Mouse (Mus musculus) lung, postnatal 0 days (tissue): Measurements from ENCODE around the gene Mex3d. TPM values are rescaled to one million over a fixed set of nuclear protein-coding genes. Genes with fewer than 3 reads are reported as not detected.

Source experiments
- ATAC-seq: fragments of 200-750 bp; cut with Nextera tagmentation; 2 replicates; pipeline ENCODE4 v1.8.0; 2017; ENCODE audit warnings: moderate library complexity
- DNase-seq: peaks from one replicate; pipeline ENCODE4 v3.0.0-alpha.2; 2016; ENCODE audit warnings: low spot score
- H3K27ac ChIP-seq: fragments of 300-500 bp; sonication (generic); 2 replicates; pipeline ENCODE4 v1.5.1; 2014; ENCODE audit warnings: antibody characterized with exemption, mild to moderate bottlenecking, low read length, mixed read lengths
- H3K27me3 ChIP-seq: fragments of 300-500 bp; sonication (generic); replicated peaks from 2 replicates; pipeline ENCODE4 v1.6.1; 2014; ENCODE audit warnings: low read length, mixed read lengths; ENCODE audit not compliant: insufficient read depth
- H3K36me3 ChIP-seq: fragments of 300-500 bp; sonication (generic); 2 replicates; pipeline ENCODE4 v1.6.1; 2014; ENCODE audit warnings: low read length, mixed read lengths; ENCODE audit not compliant: insufficient read depth
- H3K4me1 ChIP-seq: fragments of 300-500 bp; sonication (generic); 2 replicates; pipeline ENCODE4 v1.6.1; 2014; ENCODE audit warnings: antibody characterized with exemption, low read depth, low read length, mixed read lengths; ENCODE audit not compliant: insufficient read depth
- H3K4me2 ChIP-seq: fragments of 300-500 bp; sonication (generic); replicated peaks from 2 replicates; pipeline ENCODE4 v1.6.1; 2014; ENCODE audit warnings: low read depth, mild to moderate bottlenecking, low read length, moderate library complexity, mixed read lengths
- H3K4me3 ChIP-seq: fragments of 300-500 bp; sonication (generic); 2 replicates; pipeline ENCODE4 v1.5.1; 2014; ENCODE audit warnings: low read depth, low read length
- H3K9ac ChIP-seq: fragments of 300-500 bp; sonication (generic); replicated peaks from 2 replicates; pipeline ENCODE4 v1.6.1; 2014; ENCODE audit warnings: low read depth, mild to moderate bottlenecking
- H3K9me3 ChIP-seq: fragments of 300-500 bp; sonication (generic); 2 replicates; pipeline ENCODE4 v1.6.1; 2016; ENCODE audit warnings: low read length, mixed read lengths
- CTCF ChIP-seq: IDR thresholded peaks from 2 replicates; pipeline ENCODE4 v1.5.1; 2016; ENCODE audit warnings: antibody characterized with exemption, mild to moderate bottlenecking
- EP300 ChIP-seq: IDR thresholded peaks from 2 replicates; pipeline ENCODE4 v1.6.1; 2016; ENCODE audit warnings: antibody characterized with exemption, mild to moderate bottlenecking, control low read depth
- WGBS: fragments of 180-500 bp; shearing (Covaris S2); extraction: QIAGEN DNeasy Blood & Tissue Kit; methylation state at CpG from one replicate; pipeline ENCODE4 v1.1.7; 2014; 5-methylcytosine and 5-hydroxymethylcytosine counted together
- polyA plus RNA-seq: library from polyadenylated mRNA; unstranded; fragments of >200 nt; fragmentation: Nextera tagmentation; extraction: Ambion mirVana; gene quantifications from 2 replicates; pipeline ENCODE4 v1.2.1, GENCODE M21; 2015

Mex3d gene
- polyA plus RNA-seq, 1 experiment from 2014 or later = 6.0 TPM

DNA sequence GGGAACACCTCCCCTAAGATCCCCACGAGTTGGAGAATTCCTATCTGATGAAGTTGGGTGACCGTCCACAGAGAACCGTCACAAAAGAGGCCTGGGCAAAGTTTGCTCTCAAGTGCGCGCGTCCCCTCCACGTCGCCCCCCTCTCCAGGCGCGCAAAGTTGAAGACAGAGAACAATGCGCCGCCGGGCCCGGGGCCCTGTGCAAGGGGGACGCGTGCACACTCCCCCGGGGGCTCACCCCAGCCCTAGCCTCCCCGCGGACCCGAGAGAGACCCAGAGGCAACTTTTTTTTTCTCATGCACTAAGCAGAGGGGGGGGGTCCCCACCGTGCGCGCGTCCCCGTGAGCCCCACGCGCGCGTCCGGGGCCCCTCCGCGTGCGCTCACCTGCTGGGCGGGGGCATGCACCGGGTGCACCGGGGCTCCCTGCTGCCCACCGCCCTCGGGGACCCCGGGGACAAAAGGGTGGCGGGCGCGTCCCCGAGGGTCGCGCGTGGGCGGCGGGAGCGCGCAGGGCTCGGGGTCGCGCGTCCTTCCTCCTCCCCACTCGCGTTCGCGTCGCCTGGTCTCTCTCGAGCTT lies 45.6 kb upstream of the Mex3d start:
- Histone ChIP-seq H3K4me1 (peaks cover 10% of the 10 kb centered on the region; the same call in 1 of the 2 replicates), H3K36me3 (peaks cover 7% of the 10 kb centered on the region; the same call in 1 of the 2 replicates), H3K27ac (peak overlapping the region; percentile 90), H3K27me3 (no peaks in the 10 kb centered on the region), H3K9ac (peak overlapping the region; percentile 77), H3K4me2 (peak overlapping the region; percentile 86), H3K9me3 (no peaks in the 10 kb centered on the region), H3K4me3 (peak overlapping the region; percentile 98)
- WGBS = 1% methylated on average over 27 of the region's 60 CpGs
- TF ChIP-seq CTCF (no peak), EP300 (no peak)
- 0 out of 2 replicates have a peak, but pooled peaks have one; percentile 0 for ATAC-seq
- peak; percentile 57 for DNase-seq

DNA sequence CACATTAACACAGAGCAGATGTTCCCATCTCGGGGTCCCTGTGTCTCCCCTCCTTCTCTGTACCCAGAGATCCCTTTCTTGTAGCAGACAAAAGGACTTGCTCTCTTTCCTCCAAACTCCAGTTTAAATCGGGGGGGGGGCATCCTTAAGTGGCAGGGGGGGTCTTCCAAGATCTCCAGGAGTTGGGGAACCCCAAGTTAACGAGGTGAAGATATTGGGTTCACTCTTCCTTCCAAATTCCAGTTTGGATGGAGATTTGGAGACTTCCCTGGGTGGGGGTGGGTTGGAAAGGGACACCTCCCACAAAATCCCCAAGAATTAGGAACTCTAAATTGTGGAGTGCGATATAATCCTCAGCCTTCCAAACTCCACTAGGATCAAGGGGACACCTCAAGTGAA lies 44.9 kb upstream of the Mex3d start:
- Histone ChIP-seq H3K4me3 (peak overlapping the region; percentile 98), H3K4me1 (peaks cover 10% of the 10 kb centered on the region; the same call in 1 of the 2 replicates), H3K9me3 (no peaks in the 10 kb centered on the region), H3K27me3 (no peaks in the 10 kb centered on the region), H3K36me3 (peaks cover 13% of the 10 kb centered on the region), H3K4me2 (peak overlapping the region; percentile 86), H3K27ac (no peak overlapping the region), H3K9ac (peak overlapping the region; percentile 77)
- TF ChIP-seq EP300 (no peak), CTCF (no peak)
- 2% methylated on average over 4 of the region's 4 CpGs for WGBS
- no peak for DNase-seq
- ATAC-seq = no peak

DNA sequence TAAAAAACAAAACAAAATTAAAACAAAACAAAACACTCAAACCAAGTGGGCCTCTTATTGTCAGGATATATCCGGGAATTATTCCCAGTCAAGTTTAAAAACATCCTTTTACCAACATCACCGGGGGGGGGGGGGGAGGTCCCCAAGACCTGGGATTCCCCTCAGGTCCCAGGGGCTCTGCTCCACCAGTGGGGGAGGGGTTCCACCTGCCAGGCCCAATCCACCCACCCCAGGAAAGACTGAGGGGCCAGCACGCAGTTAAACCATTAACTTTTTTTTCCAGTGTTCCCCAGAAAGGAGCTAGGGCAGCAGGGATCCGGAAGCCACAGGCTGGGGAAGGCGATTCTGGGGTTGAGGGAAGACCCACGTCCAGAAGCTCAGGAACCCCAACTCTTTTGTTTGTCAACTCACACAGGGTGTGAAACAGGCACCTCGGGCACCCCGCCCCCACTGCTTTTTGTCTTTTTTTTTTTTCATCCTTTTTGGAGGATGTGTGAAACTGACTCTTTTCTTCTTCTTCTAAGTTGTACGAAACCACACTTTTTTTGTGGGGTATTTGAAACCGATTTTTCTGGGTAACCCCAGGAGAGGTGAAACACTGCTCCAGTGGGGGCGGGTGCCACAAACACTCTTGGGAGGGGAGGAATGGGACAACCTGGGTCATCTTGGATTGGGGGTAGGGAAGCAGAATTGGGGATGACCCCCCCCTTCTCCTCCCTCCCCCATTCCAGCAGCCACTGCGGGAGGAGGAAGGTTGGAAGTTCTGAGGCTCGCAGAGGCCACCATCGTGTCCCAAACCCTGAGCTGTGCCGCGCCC lies 44.3 kb upstream of the Mex3d start:
- Histone ChIP-seq H3K9me3 (no peaks in the 10 kb centered on the region), H3K4me2 (peak overlapping the region; percentile 86), H3K36me3 (peaks cover 17% of the 10 kb centered on the region), H3K9ac (peak overlapping the region; percentile 77), H3K4me3 (peak overlapping the region; percentile 98), H3K27me3 (no peaks in the 10 kb centered on the region), H3K4me1 (peaks cover 10% of the 10 kb centered on the region; the same call in 1 of the 2 replicates), H3K27ac (no peak overlapping the region)
- TF ChIP-seq EP300 = no peak
- no peak for TF ChIP-seq CTCF
- no peak for DNase-seq
- no peak for ATAC-seq
- 12% methylated on average over 15 of the region's 16 CpGs for WGBS

DNA sequence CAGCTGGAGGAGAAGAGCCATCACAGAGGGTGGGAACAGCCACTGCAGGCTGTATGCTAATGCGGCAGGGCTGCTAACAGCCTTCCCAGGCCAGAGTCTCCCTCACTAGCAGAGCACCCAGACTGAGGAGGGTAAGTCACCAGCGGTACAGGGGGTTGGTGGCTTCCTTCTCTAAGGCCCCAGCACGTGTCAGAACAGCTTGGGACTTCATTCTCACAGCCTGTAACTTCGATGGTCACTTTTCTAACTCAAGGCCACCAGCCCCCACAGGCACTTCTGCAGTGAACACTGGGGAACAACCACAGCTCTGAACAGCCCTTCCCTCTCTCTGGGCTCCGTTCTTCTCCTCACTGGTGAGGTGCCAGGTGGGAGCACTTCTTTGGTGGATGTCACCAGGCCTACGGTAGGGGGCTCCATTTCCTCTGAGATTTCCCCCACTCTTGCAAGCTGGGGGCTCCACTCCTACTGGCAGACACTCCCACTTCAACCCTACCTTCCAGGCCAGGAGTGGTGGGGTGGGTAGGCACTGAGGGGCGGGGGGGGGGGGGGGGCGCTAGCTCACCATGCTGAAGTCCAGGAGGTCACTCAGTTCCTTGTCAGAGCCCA lies 43.0 kb upstream of the Mex3d start:
- WGBS = 64% methylated on average over 8 of the region's 8 CpGs
- ATAC-seq (no peak), DNase-seq (no peak)
- peaks cover 28% of the 10 kb centered on the region for H3K36me3 ChIP-seq
- no peaks in the 10 kb centered on the region for H3K9me3 ChIP-seq
- no peak overlapping the region for H3K4me2 ChIP-seq
- TF ChIP-seq CTCF = no peak
- no peak for TF ChIP-seq EP300
- no peaks in the 10 kb centered on the region for H3K27me3 ChIP-seq
- H3K4me3 ChIP-seq = no peak overlapping the region
- peaks cover 10% of the 10 kb centered on the region; the same call in 1 of the 2 replicates for H3K4me1 ChIP-seq
- no peak overlapping the region for H3K9ac ChIP-seq
- H3K27ac ChIP-seq = no peak overlapping the region

DNA sequence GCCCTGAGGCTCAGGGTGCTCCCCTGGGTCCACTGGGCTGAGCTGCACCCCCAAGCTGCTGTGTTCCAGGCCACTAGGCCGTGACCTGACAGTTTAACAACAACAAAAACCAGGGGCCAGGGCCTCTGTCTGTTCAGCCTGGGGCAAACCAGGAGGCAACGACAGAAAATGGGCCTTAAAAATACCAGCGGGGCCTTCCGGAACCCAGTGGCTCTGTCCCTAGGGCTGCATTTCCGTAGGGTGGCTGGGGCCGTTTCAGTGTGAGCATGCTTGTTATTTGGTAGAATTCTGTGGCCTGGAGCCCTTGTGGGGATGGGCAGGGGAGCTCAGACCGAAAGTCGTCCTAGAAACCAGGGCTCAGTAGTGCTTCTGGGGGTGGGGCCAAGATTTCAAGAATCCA lies 42.3 kb upstream of the Mex3d start:
- H3K4me1 ChIP-seq = peaks cover 10% of the 10 kb centered on the region; the same call in 1 of the 2 replicates
- peaks cover 34% of the 10 kb centered on the region for H3K36me3 ChIP-seq
- no peaks in the 10 kb centered on the region for H3K9me3 ChIP-seq
- ATAC-seq (no peak), DNase-seq (no peak)
- no peaks in the 10 kb centered on the region for H3K27me3 ChIP-seq
- H3K9ac ChIP-seq = no peak overlapping the region
- TF ChIP-seq CTCF (no peak), EP300 (no peak)
- no peak overlapping the region for H3K4me2 ChIP-seq
- 80% methylated on average over 8 of the region's 8 CpGs for WGBS
- H3K27ac ChIP-seq = no peak overlapping the region
- no peak overlapping the region for H3K4me3 ChIP-seq

DNA sequence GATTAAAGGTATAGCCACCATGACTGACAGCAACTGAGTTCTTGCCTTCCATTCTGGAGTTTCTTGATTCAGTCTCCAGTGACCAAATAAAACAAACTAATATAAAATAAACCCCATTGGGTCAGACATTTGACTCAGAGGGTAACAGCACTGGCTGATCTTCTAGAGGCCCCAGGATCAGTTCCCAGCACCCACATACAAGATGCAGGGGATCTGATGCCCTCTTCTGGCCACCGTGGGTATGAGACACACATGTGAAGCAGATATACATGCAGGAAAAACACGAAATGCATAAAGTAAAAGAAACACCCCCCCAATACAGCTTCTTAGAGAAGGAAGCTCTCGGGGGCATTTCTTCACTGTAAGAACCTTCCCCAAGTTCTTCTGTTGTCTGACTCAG lies 37.6 kb upstream of the Mex3d start:
- 95% methylated on average over 3 of the region's 3 CpGs for WGBS
- TF ChIP-seq CTCF (peak; percentile 29; the same call in 1 of the 2 replicates), EP300 (no peak)
- no peak for DNase-seq
- H3K36me3 ChIP-seq = peaks cover 38% of the 10 kb centered on the region
- H3K4me3 ChIP-seq = no peak overlapping the region
- no peak for ATAC-seq
- H3K27ac ChIP-seq = no peak overlapping the region
- H3K9me3 ChIP-seq = no peaks in the 10 kb centered on the region
- H3K9ac ChIP-seq = no peak overlapping the region
- H3K4me2 ChIP-seq = no peak overlapping the region
- no peaks in the 10 kb centered on the region for H3K27me3 ChIP-seq
- H3K4me1 ChIP-seq = no peaks in the 10 kb centered on the region
